Mouse (Mus musculus) heart, postnatal 4 days (tissue): Measurements from ENCODE around the gene Fbxo6. TPM values are rescaled to one million over a fixed set of nuclear protein-coding genes. Genes with fewer than 3 reads are reported as not detected.
"Not testable (repeated sequence)": the region's sequence is repeated elsewhere in the genome, so short reads cannot be mapped to it uniquely, and the experiment has no call there.

ENCODE experiments used
- DNase-seq: peaks from one replicate; pipeline ENCODE4 v3.0.0; 2021
- total RNA-seq, 2 experiments: library from RNA; stranded (reverse); gene quantifications; 2 replicates each; pipeline ENCODE4 v1.2.3; 2021

Fbxo6 gene
- total RNA-seq, 2 experiments from 2014 or later, result 24.7 to 26.3 TPM

GRCm38 (mm10) chr4:148128241-148128640 lies 23.7 kb downstream of the Fbxo6 start:
- no peak for DNase-seq

- no peak for DNase-seq
Observed at GRCm38 (mm10) chr4:148122694-148123066, 29.3 kb downstream of the Fbxo6 start.

GRCm38 (mm10) chr4:148121982-148122693 lies 29.8 kb downstream of the Fbxo6 start:
- no peak for DNase-seq

- no peak for DNase-seq
Observed at GRCm38 (mm10) chr4:148121362-148121761, 30.6 kb downstream of the Fbxo6 start.

GRCm38 (mm10) chr4:148120555-148120954 lies 31.4 kb downstream of the Fbxo6 start:
- DNase-seq, result no peak

GRCm38 (mm10) chr4:148119578-148119977 lies 32.4 kb downstream of the Fbxo6 start:
- DNase-seq, result not testable (repeated sequence)

- no peak for DNase-seq
Observed at GRCm38 (mm10) chr4:148117392-148117791, 34.5 kb downstream of the Fbxo6 start.

- DNase-seq, result no peak
Observed at GRCm38 (mm10) chr4:148116657-148117056, 35.3 kb downstream of the Fbxo6 start.

- peak; percentile 39 for DNase-seq
Observed at GRCm38 (mm10) chr4:148115467-148115866, 36.5 kb downstream of the Fbxo6 start.

- peak; percentile 92 for DNase-seq
Observed at GRCm38 (mm10) chr4:148114758-148115391, 37.1 kb downstream of the Fbxo6 start.

- no peak for DNase-seq
Observed at GRCm38 (mm10) chr4:148112519-148112918, 39.4 kb downstream of the Fbxo6 start.

GRCm38 (mm10) chr4:148109215-148109614 lies 42.7 kb downstream of the Fbxo6 start:
- DNase-seq, result no peak

- no peak for DNase-seq
Observed at GRCm38 (mm10) chr4:148108565-148109100, 43.3 kb downstream of the Fbxo6 start.

GRCm38 (mm10) chr4:148107621-148108291 lies 44.2 kb downstream of the Fbxo6 start:
- DNase-seq, result no peak

GRCm38 (mm10) chr4:148104146-148104545 lies 47.8 kb downstream of the Fbxo6 start:
- DNase-seq, result no peak

- DNase-seq, result peak; percentile 70
Observed at GRCm38 (mm10) chr4:148101801-148102527, 50.0 kb downstream of the Fbxo6 start.

- no peak for DNase-seq
Observed at GRCm38 (mm10) chr4:148098666-148099065, 53.3 kb downstream of the Fbxo6 start.

GRCm38 (mm10) chr4:148097936-148098335 lies 54.0 kb downstream of the Fbxo6 start:
- no peak for DNase-seq
